Mouse (Mus musculus): ENCODE data around the gene Dnah8.

DNA sequence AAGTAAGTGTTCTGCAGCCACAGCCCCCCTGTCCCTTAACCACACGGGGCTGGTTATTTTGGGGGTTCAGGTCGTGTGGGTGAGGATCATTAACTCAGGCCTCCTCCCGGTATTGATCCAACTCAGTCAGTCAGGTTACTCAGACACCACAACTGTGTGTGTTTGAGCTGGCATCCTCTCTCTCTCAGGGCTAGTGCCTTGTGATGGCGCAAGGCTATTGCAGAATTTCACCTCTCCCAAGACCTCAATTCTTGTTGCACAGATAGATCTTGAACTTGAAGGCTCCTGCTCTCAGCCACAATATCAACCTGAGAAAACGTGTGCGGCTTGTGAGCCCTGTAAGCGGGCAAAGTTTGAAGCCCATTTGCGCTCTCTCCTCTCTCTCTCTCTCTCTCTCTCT is 38.0 kb downstream of the Dnah8 start:
- no peak for TF ChIP-seq CTCF (IDR thresholded peaks at IDR 0.05; ENCODE audit: control insufficient read depth, insufficient read depth, insufficient replicate concordance, low read depth, low read length)
- TF ChIP-seq POLR2A (IDR thresholded peaks at IDR 0.05; ENCODE audit: control insufficient read depth, low read depth, low read length), result no peak
